Mouse (Mus musculus) adrenal gland, postnatal 25 days (tissue): ENCODE data around the gene Pdia5. TPM values are rescaled to one million over a fixed set of nuclear protein-coding genes. Genes with fewer than 3 reads are reported as not detected.

ENCODE experiments used
- DNase-seq: peaks from one replicate; pipeline ENCODE4 v3.0.0; 2021; ENCODE audit warnings: mixed read lengths
- total RNA-seq: library from RNA; stranded (reverse); gene quantifications from 2 replicates; pipeline ENCODE4 v1.2.3, GENCODE M21; 2021

Gene Pdia5
- total RNA-seq, 1 experiment from 2014 or later, result 21.7 TPM

- no peak for DNase-seq
These were observed 6.0 kb downstream of the Pdia5 start for GRCm38 (mm10) chr16:35484526-35485233.

GRCm38 (mm10) chr16:35484105-35484504, 6.6 kb downstream of the Pdia5 start:
- no peak for DNase-seq

DNA sequence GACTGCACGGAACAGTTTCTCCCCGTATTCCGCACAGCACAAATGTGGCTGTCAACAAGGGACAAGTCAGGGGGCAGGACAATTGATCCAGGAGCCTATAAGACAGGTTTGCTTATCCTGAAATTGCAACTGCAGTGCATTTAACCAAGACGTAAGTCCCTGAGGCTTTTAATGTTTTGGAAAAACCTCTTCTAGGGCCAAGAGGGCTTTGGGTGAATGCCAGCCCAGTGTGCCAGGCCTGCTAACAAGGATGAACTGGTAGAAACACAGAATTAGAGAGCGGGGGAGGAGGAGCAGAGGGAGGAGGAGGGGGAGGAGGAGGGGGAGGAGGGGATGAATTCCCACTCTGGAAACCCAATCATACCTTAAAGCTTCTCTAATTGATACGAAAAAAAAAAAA, 11.4 kb downstream of the Pdia5 start:
- DNase-seq, result peak; percentile 35

- no peak for DNase-seq
These were observed 13.4 kb downstream of the Pdia5 start for GRCm38 (mm10) chr16:35477273-35477672.

DNA sequence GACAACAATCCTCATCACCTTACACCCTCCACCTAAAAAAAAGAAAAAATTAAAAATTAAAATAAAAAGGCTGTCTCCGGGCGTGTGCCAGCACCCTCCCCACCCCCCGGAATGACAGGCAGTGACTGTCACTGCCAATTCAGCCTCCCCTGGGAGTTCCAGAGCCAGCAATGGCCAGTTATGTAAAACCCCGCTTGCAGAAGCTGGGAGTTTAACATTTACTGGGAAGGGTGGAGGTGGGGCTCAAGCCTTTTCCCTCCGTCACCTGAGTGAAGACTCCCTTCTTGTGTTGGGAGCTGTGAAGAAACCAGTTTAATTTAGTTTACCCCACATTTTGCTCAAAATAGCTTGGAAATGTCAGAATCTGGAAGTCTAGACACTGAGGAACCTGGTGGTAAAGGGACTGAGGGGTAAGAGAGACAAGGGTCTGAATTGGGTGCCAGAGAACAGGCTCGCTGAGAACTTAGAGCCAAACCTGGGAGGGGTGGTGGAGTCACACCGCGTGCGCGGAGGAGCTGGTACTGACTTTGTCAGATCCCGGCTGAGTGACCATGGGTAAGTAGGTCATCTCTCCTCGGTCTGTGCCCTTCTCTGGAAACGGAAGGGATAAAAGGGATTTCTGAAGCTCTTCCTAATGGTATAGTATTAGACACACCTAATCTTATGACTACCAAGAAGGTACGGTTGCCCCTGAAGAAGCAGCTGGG, 18.0 kb downstream of the Pdia5 start:
- peak; percentile 20 for DNase-seq

- DNase-seq, result no peak
These were observed 18.7 kb downstream of the Pdia5 start for GRCm38 (mm10) chr16:35471841-35472568.

GRCm38 (mm10) chr16:35470983-35471382, 19.7 kb downstream of the Pdia5 start:
- DNase-seq, result no peak

DNA sequence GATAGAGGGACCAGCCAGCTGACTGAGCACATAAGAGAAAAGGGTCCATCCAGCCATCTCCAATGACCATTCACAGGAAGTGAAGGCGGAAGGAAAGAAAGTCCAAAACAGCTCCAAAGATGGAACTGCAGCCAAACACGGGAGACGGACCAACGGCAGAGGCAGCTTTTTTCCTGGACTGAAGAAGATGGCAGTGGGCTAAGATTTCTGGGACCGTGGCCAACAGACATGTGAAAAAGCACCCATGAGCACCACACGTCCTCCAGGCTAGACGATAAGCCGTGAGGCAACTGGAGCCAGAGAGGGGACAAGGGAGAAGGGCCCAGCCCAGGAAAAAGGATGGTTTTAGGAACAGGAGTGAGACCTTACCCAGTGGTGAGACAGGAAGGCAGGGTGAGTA, 20.6 kb downstream of the Pdia5 start:
- DNase-seq, result no peak

DNA sequence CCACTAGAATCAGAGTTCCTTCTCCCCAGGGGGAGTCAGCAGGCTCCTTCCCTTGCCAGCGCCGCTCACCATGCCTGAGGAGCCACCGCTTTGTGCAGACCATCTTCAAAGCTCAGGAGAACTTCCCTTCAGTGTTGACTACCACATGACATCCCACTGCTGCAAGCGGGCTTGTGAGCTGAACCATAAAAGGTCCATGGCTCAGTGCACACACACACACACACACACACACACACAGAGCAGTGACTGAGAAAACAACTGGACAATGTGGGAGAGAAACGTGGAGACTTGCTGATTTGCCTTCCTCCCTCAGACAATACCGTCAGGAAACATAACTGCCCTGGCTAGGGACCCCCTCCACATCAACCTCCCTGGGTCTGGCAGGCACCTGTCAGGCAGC, 21.7 kb downstream of the Pdia5 start:
- DNase-seq, result no peak

- no peak for DNase-seq
These were observed 23.6 kb downstream of the Pdia5 start for GRCm38 (mm10) chr16:35467044-35467443.

DNA sequence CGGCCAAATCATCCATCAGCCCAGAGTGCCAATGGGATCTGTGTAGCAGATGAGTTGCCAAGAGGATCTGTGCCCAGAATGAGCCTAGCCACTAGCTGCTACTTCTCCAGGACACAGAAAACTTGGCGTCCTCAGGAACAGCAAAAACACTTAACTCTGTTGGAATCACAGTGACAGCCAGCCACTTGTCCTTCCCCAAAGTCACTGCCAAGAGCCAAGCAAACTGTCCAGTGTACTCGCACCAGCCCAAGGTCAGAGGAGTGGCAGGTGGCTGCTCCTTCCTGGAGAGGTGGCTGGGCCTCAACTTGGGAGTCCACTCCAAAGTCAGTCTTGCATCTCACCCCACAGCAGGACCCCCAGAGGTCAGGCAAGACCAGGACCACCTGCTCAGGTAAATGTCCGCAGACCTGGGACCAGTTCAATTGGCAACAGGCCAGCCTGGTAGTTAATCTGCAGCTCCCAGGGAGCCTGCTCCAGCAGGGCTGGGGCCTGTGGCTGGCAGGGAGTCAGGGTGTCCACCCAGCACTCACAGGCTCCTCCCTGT, 24.8 kb downstream of the Pdia5 start:
- no peak for DNase-seq

DNA sequence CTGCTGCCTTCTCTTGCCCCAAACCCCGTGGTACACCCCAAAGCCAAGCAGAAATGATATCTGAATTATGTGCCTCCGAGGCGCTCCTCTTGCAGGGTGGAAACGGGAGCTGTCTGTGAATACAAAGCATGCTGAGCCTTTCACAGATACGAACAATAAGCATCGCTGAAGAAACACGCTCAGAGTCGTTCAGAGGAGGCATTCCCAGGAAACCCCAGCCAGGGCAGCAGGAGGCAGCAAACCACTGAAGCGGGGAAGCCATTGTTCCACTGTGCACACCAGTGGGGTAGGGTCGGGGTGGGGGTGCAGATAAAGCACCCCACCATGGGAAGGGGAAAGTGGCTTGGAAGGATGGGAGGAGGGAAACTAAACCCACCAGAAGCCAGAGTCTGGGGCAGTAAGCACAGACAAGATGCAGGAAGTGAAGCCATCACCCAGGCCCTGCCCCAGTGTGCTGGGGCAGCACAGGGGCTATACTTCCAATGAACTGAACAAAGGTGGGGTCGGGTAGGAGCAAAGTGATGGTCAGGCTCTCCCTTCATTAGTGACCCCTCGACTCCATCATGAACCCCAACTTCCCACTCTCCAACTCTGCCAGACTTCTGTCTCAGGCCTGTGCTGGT, 25.9 kb downstream of the Pdia5 start:
- no peak for DNase-seq

- DNase-seq, result no peak
These were observed 27.0 kb downstream of the Pdia5 start for GRCm38 (mm10) chr16:35463708-35464107.

DNA sequence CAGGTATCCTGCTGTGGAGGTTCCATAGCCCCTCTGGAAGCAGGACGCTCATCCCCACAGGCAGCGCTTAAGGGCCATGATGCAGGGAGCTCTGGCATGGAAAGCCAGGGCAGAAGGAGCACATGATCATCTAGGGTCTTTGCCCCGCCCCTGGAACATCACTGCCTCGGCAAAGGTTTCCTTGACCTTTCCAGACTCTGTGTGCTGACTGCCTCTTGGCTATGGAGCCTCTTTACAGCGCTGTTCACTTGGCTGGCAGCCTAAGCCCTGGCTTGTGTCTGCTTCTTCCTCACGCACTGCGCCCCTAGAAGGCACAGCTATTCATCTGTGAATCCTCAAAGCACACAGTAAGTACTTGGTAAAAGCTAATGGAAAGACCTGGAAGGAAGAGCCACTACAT, 27.7 kb downstream of the Pdia5 start:
- DNase-seq, result peak; percentile 32

- DNase-seq, result no peak
These were observed 31.1 kb downstream of the Pdia5 start for GRCm38 (mm10) chr16:35459584-35459983.

GRCm38 (mm10) chr16:35458297-35458696, 32.4 kb downstream of the Pdia5 start:
- DNase-seq, result no peak

- DNase-seq, result no peak
These were observed 33.2 kb downstream of the Pdia5 start for GRCm38 (mm10) chr16:35457488-35457887.

DNA sequence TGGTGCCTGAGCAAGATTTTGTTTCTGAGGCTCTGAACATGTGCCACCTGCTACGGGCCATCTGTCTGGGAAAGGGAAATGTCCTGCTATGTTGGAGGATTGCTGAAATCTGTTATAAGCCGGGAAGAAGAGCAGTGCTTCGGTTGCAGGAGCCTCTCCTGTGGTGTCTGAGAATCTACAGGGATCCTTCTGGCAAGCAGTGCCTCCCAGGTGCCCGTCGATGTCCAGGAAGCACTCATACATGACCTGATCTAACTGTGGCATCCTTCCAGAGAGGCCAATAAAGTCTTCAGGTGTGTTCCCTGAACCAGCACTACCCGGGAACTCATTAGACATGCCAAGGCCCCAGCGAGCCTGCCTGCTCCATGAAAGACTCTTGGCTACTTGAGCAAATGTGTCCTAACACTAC, 33.7 kb downstream of the Pdia5 start:
- no peak for DNase-seq

- DNase-seq, result no peak
These were observed 34.4 kb downstream of the Pdia5 start for GRCm38 (mm10) chr16:35456305-35456704.

DNA sequence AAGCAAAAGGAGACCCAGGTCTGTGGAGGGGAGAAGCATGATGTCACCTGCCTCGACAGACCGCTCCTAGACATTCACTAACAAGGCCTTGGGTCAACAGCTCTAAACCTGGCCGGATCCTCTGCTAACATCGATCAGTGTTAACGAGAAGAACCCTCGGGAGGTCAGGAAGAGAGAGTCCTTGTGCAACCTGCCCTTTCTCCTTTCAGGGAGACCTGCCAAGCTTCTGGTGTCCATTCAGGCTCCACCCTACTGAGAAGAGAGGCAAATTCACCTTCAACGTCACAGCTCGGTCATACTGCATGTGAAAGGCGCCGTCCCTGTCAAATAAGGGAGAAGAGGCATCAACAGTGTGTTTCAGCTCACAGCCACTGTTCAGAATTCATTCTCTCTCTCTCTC, 34.9 kb downstream of the Pdia5 start:
- no peak for DNase-seq

- DNase-seq, result no peak
These were observed 40.5 kb downstream of the Pdia5 start for GRCm38 (mm10) chr16:35450018-35450630.

DNA sequence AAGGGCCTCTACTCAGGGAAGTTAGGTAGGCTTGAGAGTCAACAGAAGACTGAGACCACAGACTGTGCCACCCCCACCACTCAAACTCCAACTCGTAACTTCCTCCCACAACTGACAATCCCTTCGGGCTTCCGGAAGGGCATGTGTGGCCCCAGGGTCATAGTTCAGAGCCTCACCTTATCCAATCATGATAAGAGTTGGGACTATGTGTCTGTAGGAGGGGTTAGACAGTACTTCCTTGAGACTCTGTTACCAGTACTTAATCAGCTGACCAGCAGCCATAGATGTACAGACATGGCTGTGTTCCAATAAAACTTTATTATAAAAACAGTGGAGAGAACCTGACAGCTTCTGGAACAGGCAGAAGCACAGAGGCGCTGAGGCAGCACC, 48.7 kb downstream of the Pdia5 start:
- DNase-seq, result no peak
